Mouse (Mus musculus): ENCODE measurements around the gene AC109138.7. TPM values are rescaled to one million over a fixed set of nuclear protein-coding genes. Genes with fewer than 3 reads are reported as not detected.

Gene AC109138.7
- polyA plus RNA-seq, 1 experiment from 2014 or later: not detected

DNA sequence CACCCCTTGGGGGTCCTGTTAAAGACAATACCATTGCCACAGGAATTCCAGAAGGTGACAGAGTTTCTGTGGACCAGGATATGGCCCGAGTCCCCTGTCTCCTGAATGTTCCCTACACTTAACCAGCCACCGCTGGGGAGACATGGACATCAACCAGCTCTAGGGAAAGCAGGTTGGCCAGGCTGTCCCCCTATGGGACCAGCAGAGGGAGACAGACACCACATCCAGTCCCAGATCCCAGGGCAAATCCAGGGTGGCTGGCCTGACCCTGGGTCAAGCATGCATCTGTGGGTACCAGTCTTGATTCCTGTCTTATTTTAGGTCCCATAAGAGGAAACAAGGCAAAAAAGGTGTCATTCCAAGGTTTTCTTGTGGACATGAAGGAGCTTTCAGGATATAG, 7.2 kb upstream of the AC109138.7 start:
- H3K36me3 ChIP-seq (replicated peaks): no peaks in the 10 kb centered on the region
- H3K4me2 ChIP-seq: no peak overlapping the region
- H3K4me1 ChIP-seq (replicated peaks): peaks cover 19% of the 10 kb centered on the region
- peak; percentile 29; the same call in 1 of the 2 replicates for ATAC-seq (ENCODE audit: insufficient read depth)
- WGBS (ENCODE audit: insufficient replicate concordance): 4% methylated on average over 2 of the region's 2 CpGs
- no peak overlapping the region for H3K4me3 ChIP-seq (replicated peaks)
- peaks cover 94% of the 10 kb centered on the region for H3K27me3 ChIP-seq
- no peak overlapping the region for H3K27ac ChIP-seq (replicated peaks)
- H3K9ac ChIP-seq: no peak overlapping the region
- no peaks in the 10 kb centered on the region for H3K9me3 ChIP-seq (replicated peaks)

DNA sequence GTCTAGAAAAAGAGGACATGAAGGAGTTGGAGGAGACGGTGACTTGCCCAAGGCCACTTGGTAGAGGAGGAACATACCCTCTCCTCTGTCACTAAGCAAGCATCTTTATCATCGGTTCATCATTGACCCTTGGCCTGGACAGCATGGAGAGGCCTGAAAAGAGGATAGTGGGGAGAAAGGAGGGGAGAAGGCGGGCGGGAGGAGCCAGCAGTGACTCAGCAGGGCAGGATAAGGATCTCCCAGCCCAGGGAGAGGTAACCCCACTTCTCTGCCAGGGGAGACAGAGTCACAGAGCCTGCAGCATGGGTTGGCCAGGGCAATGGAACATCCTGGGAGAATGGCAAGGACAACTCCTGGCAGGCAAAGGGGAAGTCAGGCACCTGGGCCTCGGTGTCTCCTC, 5.6 kb upstream of the AC109138.7 start:
- no peak for ATAC-seq (ENCODE audit: insufficient read depth)
- WGBS (ENCODE audit: insufficient replicate concordance): 59% methylated on average over 5 of the region's 5 CpGs

DNA sequence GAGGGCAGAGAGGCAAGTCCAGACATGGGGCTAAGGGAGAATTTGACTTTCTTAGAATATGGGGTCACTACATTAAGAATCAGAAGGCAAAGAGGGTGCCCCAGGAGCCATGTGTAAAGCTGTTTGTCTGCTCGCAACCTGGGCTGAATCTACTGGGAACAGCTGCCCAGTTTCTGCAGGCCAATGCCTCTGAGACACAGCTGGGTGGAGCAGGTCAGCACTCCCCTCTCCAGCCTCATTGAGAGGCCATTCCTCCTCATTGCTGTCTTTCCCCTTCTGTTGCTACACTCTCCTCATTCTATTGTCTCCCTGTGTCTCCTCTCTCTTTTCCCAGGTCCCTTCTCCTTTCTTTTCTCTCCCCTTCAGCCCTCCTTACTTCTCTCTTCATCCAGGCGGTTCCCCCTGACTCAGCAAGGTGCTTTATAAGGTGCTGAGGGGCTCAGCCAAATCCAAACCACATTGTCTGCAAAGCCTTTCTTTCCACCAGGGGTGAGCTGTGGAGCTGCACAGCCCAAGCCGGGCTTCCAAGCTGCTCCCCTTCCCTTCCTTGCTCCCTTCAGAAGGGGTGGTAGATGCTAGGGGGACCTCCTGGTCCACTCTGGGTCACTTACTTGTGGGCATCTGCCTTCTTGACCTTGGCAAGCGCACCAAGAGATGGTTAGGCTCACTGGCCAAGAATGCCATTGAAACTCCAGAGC, 2.1 kb upstream of the AC109138.7 start:
- Histone ChIP-seq H3K4me3 (replicated peaks) (no peak overlapping the region), H3K9ac (no peak overlapping the region), H3K27me3 (peaks cover 98% of the 10 kb centered on the region), H3K4me2 (no peak overlapping the region), H3K36me3 (replicated peaks) (no peaks in the 10 kb centered on the region), H3K27ac (replicated peaks) (no peak overlapping the region), H3K4me1 (replicated peaks) (peaks cover 32% of the 10 kb centered on the region), H3K9me3 (replicated peaks) (no peaks in the 10 kb centered on the region)
- 42% methylated on average over 4 of the region's 4 CpGs for WGBS (ENCODE audit: insufficient replicate concordance)
- no peak for ATAC-seq (ENCODE audit: insufficient read depth)

More for the DNA sequence above, 5.6 kb upstream of the AC109138.7 start:
- peaks cover 97% of the 10 kb centered on the region for H3K27me3 ChIP-seq
- no peak overlapping the region for H3K4me2 ChIP-seq
- no peaks in the 10 kb centered on the region for H3K9me3 ChIP-seq (replicated peaks)
- no peak overlapping the region for H3K4me3 ChIP-seq (replicated peaks)
- H3K27ac ChIP-seq (replicated peaks): no peak overlapping the region
- H3K9ac ChIP-seq: no peak overlapping the region
- peaks cover 15% of the 10 kb centered on the region for H3K4me1 ChIP-seq (replicated peaks)
- H3K36me3 ChIP-seq (replicated peaks): no peaks in the 10 kb centered on the region

DNA sequence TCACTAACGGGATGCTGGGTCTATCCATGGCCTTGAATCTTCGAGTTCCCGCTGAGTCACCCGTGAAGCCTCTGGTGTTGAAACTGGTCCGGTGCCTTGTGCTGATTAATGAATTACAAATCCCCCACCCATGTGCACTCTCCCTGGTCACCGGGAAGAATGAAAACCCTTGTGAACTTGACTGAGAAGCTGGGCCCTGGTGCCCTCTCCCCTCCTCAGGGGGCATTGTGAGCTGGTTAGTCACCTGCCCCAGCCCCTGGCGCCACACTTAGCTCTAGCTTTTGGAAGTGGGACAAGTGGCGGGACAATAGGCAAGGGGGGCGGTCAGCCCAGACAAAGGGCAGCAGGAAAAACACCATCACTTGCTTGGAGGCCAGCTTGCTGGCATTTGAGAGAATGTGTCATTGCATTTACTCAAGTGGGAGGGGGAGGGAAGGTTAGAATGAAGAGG, 608 bp upstream of the AC109138.7 start:
- Histone ChIP-seq H3K27me3 (peaks cover 100% of the 10 kb centered on the region), H3K27ac (replicated peaks) (no peak overlapping the region), H3K9me3 (replicated peaks) (no peaks in the 10 kb centered on the region), H3K36me3 (replicated peaks) (no peaks in the 10 kb centered on the region), H3K4me1 (replicated peaks) (peaks cover 35% of the 10 kb centered on the region), H3K4me2 (peak overlapping the region; percentile 75), H3K4me3 (replicated peaks) (peak overlapping the region; percentile 57; the same call in 1 of the 2 replicates), H3K9ac (no peak overlapping the region)
- 7% methylated on average over 9 of the region's 9 CpGs for WGBS (ENCODE audit: insufficient replicate concordance)
- ATAC-seq (ENCODE audit: insufficient read depth): no peak

DNA sequence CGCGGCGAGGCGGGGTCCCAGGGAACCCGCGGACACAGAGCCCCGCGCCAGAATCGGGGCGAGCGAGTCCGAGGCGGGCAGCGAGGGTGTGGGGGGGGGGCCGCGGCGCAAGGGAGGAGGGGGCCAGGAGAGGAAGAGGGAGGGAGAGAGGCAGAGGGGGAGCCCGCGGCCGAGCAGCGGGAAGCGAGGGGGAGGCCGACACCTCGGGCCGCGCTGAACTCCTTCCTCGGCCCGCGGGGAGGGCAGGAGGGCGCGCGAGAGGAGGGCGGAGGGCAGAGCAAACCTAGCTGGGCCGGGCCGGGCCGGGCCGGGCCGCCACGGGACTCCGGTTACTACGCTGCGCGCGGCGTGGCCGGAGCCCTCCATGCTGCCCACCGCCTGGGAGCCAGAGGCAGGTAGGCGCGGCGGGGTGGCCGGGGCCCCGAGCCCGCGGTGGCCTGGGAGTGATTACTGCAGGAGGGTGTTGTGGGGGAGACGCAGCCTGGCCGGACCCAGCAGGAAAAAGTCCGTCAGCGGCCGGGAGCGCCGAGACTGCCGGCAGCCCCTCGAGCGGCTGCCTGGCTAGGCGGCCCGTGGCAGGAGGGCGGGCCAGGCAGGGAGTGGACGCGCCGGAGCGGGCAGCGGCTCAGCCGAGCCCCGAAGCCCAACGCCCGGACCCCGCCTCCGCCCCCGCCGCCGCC, 754 bp downstream of the AC109138.7 start:
- Histone ChIP-seq H3K9me3 (replicated peaks) (no peaks in the 10 kb centered on the region), H3K4me3 (replicated peaks) (peak overlapping the region; percentile 57), H3K27me3 (peaks cover 100% of the 10 kb centered on the region), H3K27ac (replicated peaks) (peak overlapping the region; percentile 45; the same call in 1 of the 2 replicates), H3K36me3 (replicated peaks) (no peaks in the 10 kb centered on the region), H3K4me1 (replicated peaks) (peaks cover 36% of the 10 kb centered on the region), H3K9ac (peak overlapping the region; percentile 49), H3K4me2 (peak overlapping the region; percentile 75)
- ATAC-seq (ENCODE audit: insufficient read depth): no peak
- WGBS (ENCODE audit: insufficient replicate concordance): under 1% methylated on average over 75 of the region's 81 CpGs

DNA sequence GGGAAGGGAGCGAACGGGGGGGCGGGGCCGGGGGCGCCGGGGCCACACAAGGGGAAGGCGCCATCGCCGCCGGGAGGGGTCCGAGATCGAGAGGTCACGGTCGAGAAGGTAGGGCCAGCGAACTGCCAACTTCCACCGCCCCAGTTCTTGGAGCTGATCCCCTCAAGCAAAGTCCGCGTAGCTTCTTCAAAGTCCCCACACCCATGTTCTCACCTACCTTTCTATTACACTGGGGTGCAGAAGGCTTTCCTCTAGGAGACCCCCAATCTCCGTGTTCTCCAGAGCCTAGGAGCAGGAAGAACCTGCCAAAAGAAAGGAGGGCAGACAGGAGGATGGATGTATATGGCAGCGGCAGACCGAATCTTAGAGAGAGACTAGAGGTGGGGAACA, 1.3 kb downstream of the AC109138.7 start:
- H3K9ac ChIP-seq: peak overlapping the region; percentile 49; the same call in 1 of the 2 replicates
- no peaks in the 10 kb centered on the region for H3K36me3 ChIP-seq (replicated peaks)
- peak overlapping the region; percentile 75 for H3K4me2 ChIP-seq
- peaks cover 100% of the 10 kb centered on the region for H3K27me3 ChIP-seq
- peaks cover 41% of the 10 kb centered on the region for H3K4me1 ChIP-seq (replicated peaks)
- 1% methylated on average over 20 of the region's 21 CpGs for WGBS (ENCODE audit: insufficient replicate concordance)
- no peak overlapping the region for H3K27ac ChIP-seq (replicated peaks)
- no peaks in the 10 kb centered on the region for H3K9me3 ChIP-seq (replicated peaks)
- ATAC-seq (ENCODE audit: insufficient read depth): no peak
- H3K4me3 ChIP-seq (replicated peaks): peak overlapping the region; percentile 57

DNA sequence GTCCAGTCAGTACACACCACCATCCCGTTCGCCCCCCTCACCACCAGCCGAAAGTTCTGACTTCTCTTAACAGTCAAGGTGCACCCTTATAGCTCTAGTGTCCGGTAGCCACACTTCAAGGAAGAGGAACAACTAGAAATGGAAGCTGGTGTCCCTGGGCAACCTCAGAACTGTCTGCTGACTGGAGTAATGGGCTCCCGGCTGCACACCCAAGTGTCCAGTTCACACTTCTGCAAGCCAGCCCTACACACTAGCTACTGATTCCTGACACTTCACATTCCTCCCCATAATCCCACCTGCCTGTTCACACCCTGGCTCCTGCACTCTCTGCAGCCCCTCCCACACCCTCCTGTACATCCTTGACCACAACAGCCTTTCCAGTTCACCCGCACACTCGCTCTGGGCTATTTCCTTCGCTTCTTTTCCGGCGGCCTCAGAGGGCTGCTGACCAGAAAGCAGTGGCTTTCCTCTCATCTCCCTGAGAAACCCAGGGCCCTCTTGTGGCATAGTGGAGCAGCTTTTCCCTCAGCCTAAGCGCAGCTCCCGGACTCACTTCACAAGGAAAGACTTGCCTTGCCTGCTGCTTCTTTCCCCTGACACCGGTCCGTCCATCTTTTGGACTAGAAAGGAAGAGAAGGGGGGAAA, 2.0 kb downstream of the AC109138.7 start:
- no peak for ATAC-seq (ENCODE audit: insufficient read depth)
- 16% methylated on average over 14 of the region's 14 CpGs for WGBS (ENCODE audit: insufficient replicate concordance)
- H3K4me1 ChIP-seq (replicated peaks): peaks cover 48% of the 10 kb centered on the region
- H3K36me3 ChIP-seq (replicated peaks): no peaks in the 10 kb centered on the region
- H3K4me2 ChIP-seq: peak overlapping the region; percentile 1; the same call in 1 of the 2 replicates
- H3K27ac ChIP-seq (replicated peaks): no peak overlapping the region
- no peak overlapping the region for H3K9ac ChIP-seq
- no peak overlapping the region for H3K4me3 ChIP-seq (replicated peaks)
- no peaks in the 10 kb centered on the region for H3K9me3 ChIP-seq (replicated peaks)
- H3K27me3 ChIP-seq: peaks cover 100% of the 10 kb centered on the region

DNA sequence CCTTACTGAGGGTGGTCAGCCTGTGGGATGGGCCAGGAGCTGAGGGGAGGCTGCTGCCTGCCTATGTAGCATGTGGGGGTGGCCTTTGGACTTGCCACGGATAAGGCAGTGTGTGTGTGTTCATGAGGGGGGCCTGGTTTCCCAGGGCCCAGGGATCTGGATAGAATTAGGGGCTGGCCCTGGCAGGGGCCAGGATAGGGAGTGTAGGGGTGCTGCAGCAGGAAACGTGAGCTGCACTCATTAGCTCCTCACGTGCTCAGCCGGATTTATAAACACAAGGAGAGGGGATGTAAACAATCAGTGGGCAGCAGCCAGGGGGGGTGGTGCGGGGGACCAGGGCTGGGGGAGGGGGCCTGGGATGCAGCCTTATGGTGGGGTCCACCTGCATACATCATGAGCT, 3.0 kb downstream of the AC109138.7 start:
- WGBS (ENCODE audit: insufficient replicate concordance): 46% methylated on average over 5 of the region's 5 CpGs
- Histone ChIP-seq H3K36me3 (replicated peaks) (no peaks in the 10 kb centered on the region), H3K9ac (no peak overlapping the region), H3K9me3 (replicated peaks) (no peaks in the 10 kb centered on the region), H3K4me2 (no peak overlapping the region), H3K27ac (replicated peaks) (no peak overlapping the region), H3K4me3 (replicated peaks) (no peak overlapping the region), H3K4me1 (replicated peaks) (peaks cover 58% of the 10 kb centered on the region), H3K27me3 (peaks cover 99% of the 10 kb centered on the region)
- no peak for ATAC-seq (ENCODE audit: insufficient read depth)

DNA sequence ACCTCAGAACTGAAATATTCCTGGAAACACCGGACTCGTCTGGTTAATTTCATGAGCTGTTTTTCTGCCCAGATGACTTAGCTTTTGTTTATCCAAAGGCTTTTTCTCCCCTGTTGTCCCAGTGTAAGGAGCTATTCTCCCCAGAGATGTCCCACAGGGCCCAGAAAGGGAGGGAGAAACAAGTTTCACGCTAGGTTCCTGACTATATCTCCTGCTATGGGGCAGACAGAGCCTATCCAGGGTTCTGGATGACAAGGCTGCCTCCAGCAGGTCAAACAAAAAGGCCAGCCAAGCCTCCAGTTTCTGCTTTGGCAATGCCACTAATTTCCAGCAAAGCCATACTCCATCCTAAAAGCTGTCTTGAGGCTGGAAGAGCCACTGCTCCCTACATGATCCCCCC, 3.7 kb downstream of the AC109138.7 start:
- Histone ChIP-seq H3K4me2 (no peak overlapping the region), H3K27me3 (peaks cover 99% of the 10 kb centered on the region), H3K4me3 (replicated peaks) (no peak overlapping the region), H3K27ac (replicated peaks) (no peak overlapping the region), H3K4me1 (replicated peaks) (peaks cover 64% of the 10 kb centered on the region), H3K36me3 (replicated peaks) (no peaks in the 10 kb centered on the region), H3K9ac (no peak overlapping the region), H3K9me3 (replicated peaks) (no peaks in the 10 kb centered on the region)
- WGBS (ENCODE audit: insufficient replicate concordance): 54% methylated on average over 3 of the region's 3 CpGs
- no peak for ATAC-seq (ENCODE audit: insufficient read depth)

DNA sequence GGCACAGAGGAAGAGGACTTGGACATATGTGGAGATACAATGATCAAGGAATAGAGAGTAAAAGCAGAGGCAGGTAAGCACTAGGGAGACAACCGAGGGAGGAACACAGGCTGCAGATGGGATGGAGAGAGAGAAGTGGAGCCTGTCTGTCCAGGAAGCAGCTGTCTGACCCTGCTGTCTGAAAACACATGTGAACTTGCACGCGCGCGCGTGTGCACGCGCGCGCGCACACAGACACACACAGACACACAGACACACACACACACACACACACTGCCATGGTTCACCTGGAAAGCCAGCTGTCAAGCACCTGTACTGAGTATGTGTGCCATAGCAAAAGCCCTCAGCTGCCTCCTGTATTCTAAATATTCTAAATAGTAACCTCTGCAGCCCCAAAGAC, 4.1 kb downstream of the AC109138.7 start:
- H3K27ac ChIP-seq (replicated peaks): no peak overlapping the region
- no peak overlapping the region for H3K9ac ChIP-seq
- ATAC-seq (ENCODE audit: insufficient read depth): no peak
- H3K27me3 ChIP-seq: peaks cover 97% of the 10 kb centered on the region
- H3K4me2 ChIP-seq: no peak overlapping the region
- H3K4me1 ChIP-seq (replicated peaks): peaks cover 61% of the 10 kb centered on the region
- 77% methylated on average over 11 of the region's 11 CpGs for WGBS (ENCODE audit: insufficient replicate concordance)
- H3K36me3 ChIP-seq (replicated peaks): no peaks in the 10 kb centered on the region
- no peaks in the 10 kb centered on the region for H3K9me3 ChIP-seq (replicated peaks)
- no peak overlapping the region for H3K4me3 ChIP-seq (replicated peaks)

DNA sequence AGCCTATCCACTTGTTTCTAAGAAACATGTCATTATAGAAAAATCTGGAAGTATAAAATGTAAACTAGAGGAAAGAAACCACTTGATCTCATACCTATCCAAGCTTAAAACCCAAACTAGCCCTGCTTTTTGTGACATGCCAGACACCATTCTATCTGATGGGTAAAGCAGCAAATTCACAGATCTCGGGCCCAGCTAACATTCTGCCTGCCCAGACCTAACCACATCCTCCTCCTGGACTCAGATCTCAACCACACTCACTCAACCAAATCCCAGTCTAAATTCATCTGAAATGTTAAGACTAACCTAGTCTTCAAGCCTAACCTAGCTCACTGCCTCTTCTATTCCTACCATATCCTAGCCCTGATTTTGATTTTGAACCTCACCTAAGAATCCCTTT, 4.6 kb downstream of the AC109138.7 start:
- H3K27me3 ChIP-seq: peaks cover 95% of the 10 kb centered on the region
- WGBS (ENCODE audit: insufficient replicate concordance): 22% methylated on average over 1 of the region's 1 CpGs

More for the DNA sequence above, 4.6 kb downstream of the AC109138.7 start:
- ATAC-seq (ENCODE audit: insufficient read depth): no peak
- Histone ChIP-seq H3K4me1 (replicated peaks) (peaks cover 56% of the 10 kb centered on the region), H3K36me3 (replicated peaks) (no peaks in the 10 kb centered on the region), H3K4me3 (replicated peaks) (no peak overlapping the region), H3K9ac (no peak overlapping the region), H3K27ac (replicated peaks) (no peak overlapping the region), H3K9me3 (replicated peaks) (no peaks in the 10 kb centered on the region), H3K4me2 (no peak overlapping the region)

Data from liver, embryonic 15.5 days (tissue).